Mouse (Mus musculus) spleen, postnatal 10 days (tissue): ENCODE measurements around the gene Tpst2.
"Not testable (repeated sequence)": the region's sequence is repeated elsewhere in the genome, so short reads cannot be mapped to it uniquely, and the experiment has no call there.

Experiments
- DNase-seq, 2 experiments: peaks; one replicate each; pipeline ENCODE4 v3.0.0; 2021 to 2022; ENCODE audit warnings: low spot score in 2 of 2

The Tpst2 gene

DNA sequence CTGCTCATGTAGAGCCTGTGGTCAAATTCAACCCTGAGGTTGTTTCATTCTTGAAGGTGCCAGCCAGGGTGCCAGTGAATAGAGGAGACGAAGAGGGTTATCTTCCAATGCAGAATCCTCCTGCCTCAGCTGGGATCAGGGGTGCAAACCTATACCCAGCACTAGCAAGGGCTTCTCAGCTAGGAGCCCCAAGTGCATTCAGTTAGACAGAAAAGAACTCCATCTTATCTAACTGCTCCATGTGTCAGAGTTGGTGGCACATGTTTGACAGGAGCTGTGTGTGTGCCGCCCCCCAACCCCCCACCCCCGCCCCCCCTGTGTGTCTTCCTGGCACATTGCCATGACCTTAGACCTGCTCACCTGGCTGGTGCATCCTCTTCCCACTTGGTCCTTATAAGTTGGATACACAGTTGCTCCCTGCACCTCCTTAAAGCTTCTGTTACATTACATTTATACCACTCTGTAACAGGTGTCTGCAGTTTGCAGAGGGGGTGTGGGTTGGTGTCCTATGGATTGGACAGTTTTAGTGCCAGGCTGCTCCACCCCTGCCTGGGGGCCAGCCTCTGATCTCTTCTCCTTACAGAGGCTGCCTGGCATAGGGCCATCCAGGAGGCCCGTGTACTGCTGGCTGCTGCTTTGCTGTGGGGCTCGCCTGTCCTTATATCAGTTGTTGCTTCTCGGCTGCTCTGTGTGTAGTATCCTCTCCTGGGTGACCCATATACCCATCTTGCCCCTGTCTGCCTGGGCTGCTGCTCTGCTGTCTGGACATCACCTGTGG is 20.1 kb downstream of the Tpst2 start:
- peak in 1 of 2 experiments; percentile 62 for DNase-seq

- DNase-seq: no peak
Observed at GRCm38 (mm10) chr5:112297257-112297656, 20.8 kb downstream of the Tpst2 start.

DNA sequence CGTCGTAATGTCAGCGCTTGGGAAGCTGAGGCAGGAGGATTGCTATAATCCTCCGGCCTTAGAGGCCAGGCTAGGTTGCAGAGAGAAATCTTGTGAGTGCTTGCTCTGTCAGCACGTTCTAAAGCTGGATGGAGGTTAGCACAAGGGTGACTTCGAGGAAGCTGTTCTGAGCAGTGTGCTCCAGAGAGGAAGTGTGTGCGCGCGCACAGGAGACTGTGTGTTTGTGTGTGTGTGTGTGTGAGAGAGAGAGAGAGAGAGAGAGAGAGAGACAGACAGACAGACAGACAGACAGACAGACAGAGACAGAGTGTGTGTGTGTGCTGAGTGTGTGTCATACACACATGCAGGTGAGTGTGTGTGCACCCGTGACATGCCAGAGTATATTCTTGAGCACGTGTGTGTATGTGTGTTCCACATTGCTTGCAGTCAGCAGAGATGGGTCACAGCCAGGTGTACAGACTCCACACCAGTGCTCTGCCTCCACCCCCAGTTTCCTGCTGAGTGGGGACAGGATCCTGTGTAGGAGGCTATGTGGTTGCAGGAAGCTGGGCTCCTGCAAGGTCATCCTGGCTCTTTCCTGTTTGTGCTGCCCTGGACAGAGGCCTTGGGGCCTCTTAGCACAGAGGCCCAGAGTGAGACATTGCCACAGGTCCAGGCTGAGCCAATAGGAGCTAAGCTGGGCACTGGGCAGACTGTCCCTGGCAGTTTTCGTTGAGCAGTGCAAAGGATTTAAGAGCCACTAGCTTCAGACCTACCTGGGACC is 21.9 kb downstream of the Tpst2 start:
- peak in 1 of 2 experiments; percentile 48 for DNase-seq

GRCm38 (mm10) chr5:112299399-112299798 is 22.9 kb downstream of the Tpst2 start:
- no peak for DNase-seq

GRCm38 (mm10) chr5:112300112-112300511 is 23.6 kb downstream of the Tpst2 start:
- no peak for DNase-seq

GRCm38 (mm10) chr5:112300721-112301308 is 24.3 kb downstream of the Tpst2 start:
- no peak for DNase-seq

DNA sequence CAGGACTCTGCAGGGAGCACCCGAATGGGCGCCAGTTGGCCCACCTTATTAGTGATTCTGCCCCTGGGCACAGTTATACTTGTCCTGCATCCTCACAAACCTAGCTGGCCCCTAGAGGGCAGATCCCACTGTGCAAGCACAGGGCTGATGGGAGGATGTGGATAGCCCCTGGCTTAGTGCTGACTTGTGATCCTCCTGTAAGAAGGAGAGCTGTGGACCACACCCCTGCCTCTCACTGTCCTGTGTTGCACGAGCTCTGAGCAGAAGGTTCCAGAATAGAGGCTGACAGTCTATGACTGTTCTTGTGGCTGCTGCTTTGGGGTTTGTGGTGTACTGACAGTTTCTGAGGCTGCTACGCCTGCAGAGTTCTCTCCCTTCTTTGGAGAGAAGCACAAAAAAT is 25.2 kb downstream of the Tpst2 start:
- no peak for DNase-seq

GRCm38 (mm10) chr5:112302310-112302709 is 25.8 kb downstream of the Tpst2 start:
- DNase-seq: no peak

DNA sequence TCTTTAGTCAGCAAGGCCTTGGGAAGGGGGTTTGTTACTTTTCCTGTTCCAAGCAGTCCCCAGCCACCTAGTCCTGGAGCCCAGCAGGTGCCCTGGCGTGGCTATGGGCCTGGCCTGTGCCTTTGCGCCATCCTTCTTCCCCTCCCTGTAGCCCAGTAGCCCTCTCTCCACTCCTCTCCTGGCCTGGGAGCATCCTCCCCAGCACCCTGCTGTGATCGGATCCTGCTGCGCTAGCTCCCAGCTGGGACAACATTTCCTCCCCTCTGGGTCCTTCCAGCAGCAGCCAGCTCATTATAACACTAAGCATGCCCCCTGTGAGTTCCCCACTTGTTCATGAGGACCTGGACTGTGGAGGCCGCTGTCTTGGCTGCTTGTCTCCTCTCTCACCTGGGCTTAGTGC is 29.4 kb downstream of the Tpst2 start:
- DNase-seq: no peak

- no peak for DNase-seq
Observed at GRCm38 (mm10) chr5:112313222-112313885, 36.9 kb downstream of the Tpst2 start.

DNA sequence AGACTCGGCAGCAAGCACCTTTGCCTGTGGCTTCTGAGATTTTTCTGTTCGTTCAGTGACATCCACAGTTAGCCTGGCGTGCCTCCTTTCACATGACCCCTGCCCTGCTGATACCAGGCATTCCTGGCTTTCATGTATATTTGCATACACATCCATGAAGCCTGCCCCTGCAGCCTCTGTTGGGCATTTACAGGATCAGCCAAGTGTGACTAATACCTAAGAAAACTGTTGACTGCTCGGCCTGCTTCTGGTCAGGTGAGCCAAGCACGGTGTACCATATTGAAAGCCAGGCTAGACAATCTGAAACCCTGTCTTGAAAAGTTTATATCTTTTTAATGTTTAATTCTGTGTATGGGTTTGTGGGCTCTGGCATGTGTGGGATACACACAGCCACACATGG is 40.0 kb downstream of the Tpst2 start:
- DNase-seq: no peak

GRCm38 (mm10) chr5:112317328-112317727 is 40.8 kb downstream of the Tpst2 start:
- no peak for DNase-seq

GRCm38 (mm10) chr5:112319343-112319742 is 42.9 kb downstream of the Tpst2 start:
- not testable (repeated sequence) for DNase-seq

- DNase-seq: no peak
Observed at GRCm38 (mm10) chr5:112320379-112320778, 43.9 kb downstream of the Tpst2 start.

DNA sequence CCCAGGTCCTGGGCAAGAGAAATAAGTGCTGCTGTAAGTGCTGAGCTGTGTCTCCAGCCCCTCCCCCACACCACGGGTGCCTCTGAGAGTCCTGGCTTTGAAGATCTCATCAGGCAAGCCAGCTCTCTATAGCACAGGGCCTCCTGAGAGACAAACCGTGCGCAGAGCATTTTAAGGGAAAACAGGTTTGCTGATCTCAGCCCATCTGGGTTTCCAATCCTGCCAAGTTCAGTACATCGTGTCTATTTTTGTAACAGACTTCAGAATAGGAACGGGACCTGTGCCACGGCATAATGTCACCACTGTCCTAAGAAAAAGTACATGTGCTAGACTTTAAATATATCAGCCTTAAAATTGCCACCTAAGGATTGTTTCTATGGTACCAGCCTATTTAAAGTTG is 44.4 kb downstream of the Tpst2 start:
- no peak for DNase-seq

DNA sequence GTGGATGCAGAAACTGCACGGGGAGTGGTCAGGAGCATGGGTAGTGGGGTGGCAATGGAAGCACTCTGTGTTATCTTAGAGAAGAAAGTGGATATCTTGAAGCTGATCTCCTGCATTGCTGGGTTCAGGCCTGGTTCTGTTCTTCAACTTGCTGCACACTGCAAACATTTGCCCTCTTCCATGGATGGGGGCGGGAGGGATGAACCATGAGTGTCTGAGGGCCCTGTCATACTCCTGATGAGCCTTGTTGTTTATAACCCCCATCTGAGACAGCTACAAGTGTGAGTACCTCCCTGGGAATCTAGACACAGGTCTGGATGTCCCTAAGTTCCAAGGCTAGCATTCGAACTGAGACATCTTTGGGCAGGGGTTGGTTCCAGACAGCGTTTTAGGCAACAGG is 44.9 kb downstream of the Tpst2 start:
- DNase-seq: no peak

DNA sequence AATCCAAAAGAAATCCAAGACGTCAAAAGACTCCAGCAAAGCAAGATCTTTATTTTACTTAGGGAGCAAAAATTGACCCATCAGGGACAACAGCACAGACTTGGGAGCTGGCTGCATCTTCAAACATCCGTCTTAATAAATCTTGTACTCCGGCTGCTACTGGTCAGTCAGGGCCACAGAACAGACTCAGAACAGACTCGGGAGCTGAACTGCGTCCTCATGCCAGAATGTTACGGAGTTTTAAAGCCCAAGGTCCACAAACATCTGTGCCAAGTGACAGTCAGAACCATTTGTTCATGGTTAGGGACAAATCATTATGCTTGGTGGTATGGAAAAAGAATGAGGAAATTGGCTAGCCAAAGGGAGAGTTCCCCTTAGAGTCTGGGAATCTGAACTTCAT is 46.8 kb downstream of the Tpst2 start:
- no peak for DNase-seq

DNA sequence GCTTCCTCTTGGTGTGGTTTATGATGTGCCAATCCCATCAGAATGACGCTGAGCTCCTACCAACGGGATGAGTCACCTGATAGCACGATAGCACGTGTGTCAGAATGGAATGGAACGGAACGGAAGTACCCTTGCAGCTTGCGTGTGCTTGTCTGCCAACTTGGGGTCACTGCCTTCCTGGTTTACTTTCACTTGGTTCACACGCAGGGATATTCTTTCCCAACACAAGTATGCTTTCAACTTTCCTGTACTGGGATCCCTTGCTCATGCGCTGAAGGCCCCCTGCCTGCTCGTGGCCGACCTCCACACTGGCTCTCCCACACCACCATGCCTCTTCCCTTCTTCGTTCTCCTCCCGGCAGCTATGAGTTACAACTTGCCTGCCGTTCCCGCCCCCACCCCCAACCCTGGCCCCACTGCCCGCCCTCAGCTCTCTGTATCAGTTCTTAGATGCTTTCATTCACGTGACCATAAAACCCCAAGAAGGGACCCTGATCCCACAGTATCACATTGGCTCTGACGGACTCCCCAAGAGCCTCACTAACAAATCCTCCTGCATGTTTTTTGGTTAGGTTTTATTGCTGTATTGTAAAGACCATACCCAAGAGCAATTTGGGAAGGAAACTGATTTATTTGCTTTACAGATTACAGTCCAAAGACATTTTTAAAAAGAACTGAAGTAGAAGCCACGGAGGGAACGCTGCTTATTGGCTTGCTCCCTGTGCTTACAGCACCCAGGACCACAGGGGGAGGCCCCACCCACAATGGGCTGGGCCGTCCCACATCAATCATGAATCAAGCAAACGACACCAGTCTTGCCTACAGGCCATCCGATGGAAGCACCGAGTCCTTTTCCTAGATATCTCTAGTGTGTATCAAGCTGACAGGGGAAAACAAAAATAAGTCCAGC is 48.4 kb downstream of the Tpst2 start:
- DNase-seq: peak; percentile 32 to 63

GRCm38 (mm10) chr5:112325546-112326445 is 49.3 kb downstream of the Tpst2 start, which contains the start of gene Tfip11:
Tfip11 (plus strand) TSS chr5:112326358.
- peak; percentile 90 to 94 for DNase-seq

DNA sequence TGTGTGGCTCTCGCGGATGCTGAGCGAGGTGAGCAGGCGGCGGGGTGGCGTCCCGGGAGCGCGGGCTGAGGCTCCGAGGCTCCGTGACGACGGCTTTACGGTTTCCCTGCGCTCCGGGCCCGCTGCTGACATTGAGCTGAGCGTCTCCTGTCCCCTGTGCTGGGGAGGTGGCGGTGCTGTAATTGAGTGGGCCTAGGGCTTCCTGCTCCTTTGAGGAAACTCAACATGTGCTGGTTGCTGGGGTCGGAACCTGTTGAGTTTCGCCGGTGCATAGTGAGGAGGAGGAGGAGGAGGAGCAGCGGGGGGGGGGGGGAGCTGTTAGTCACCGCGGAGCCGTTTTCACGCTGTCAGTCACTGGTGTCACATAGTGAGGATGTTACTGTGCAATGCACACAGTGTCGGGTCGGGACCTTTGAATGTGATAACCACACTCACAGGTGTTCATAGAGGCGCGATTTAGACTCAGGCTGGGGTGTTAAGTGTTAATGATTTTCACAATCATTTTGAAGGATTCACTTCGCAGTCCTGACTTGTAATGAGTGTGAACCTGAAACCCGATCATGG is 50.0 kb downstream of the Tpst2 start:
- no peak for DNase-seq
